Mouse (Mus musculus) intestine, embryonic 16.5 days (tissue): ENCODE results near the gene Crtac1. TPM values are rescaled to one million over a fixed set of nuclear protein-coding genes. Genes with fewer than 3 reads are reported as not detected.

ENCODE experiments used
- ATAC-seq: fragments of 200-750 bp; cut with Nextera tagmentation; 2 replicates; pipeline ENCODE4 v1.8.0; 2017; ENCODE audit warnings: moderate TSS enrichment, moderate library complexity
- H3K27ac ChIP-seq: fragments of 300-500 bp; sonication (generic); 2 replicates; pipeline ENCODE4 v1.5.1; 2014; ENCODE audit warnings: mild to moderate bottlenecking, low read length
- H3K27me3 ChIP-seq: fragments of 300-500 bp; sonication (generic); replicated peaks from 2 replicates; pipeline ENCODE4 v1.6.1; 2014; ENCODE audit warnings: low read length, control low read depth, mixed read lengths; ENCODE audit not compliant: control insufficient read depth, insufficient read depth
- H3K36me3 ChIP-seq: fragments of 300-500 bp; sonication (generic); 2 replicates; pipeline ENCODE4 v1.6.1; 2014; ENCODE audit warnings: low read length, control low read depth; ENCODE audit not compliant: control insufficient read depth, insufficient read depth
- H3K4me1 ChIP-seq: fragments of 300-500 bp; sonication (generic); 2 replicates; pipeline ENCODE4 v1.6.1; 2014; ENCODE audit warnings: low read length, control low read depth, mixed read lengths; ENCODE audit not compliant: control insufficient read depth, insufficient read depth
- H3K4me2 ChIP-seq: fragments of 300-500 bp; sonication (generic); 2 replicates; pipeline ENCODE4 v1.6.1; 2014; ENCODE audit warnings: low read depth, low read length, control low read depth
- H3K4me3 ChIP-seq: fragments of 300-500 bp; sonication (generic); 2 replicates; pipeline ENCODE4 v1.5.1; 2014; ENCODE audit warnings: mild to moderate bottlenecking, low read length
- H3K9ac ChIP-seq: fragments of 300-500 bp; sonication (generic); 2 replicates; pipeline ENCODE4 v1.6.1; 2014; ENCODE audit warnings: low read depth, low read length
- H3K9me3 ChIP-seq: fragments of 300-500 bp; sonication (generic); 2 replicates; pipeline ENCODE4 v1.6.1; 2016; ENCODE audit warnings: low read length, control low read depth; ENCODE audit not compliant: control insufficient read depth
- WGBS: fragments of 180-500 bp; shearing (Covaris S2); extraction: QIAGEN DNeasy Blood & Tissue Kit; methylation state at CpG from one replicate; pipeline ENCODE4 v1.1.7; 2014; 5-methylcytosine and 5-hydroxymethylcytosine counted together
- polyA plus RNA-seq: library from polyadenylated mRNA; unstranded; fragments of >200 nt; fragmentation: Nextera tagmentation; extraction: Ambion mirVana; gene quantifications from 2 replicates; pipeline ENCODE4 v1.2.1, GENCODE M21; 2015

The Crtac1 gene
- polyA plus RNA-seq, 1 experiment from 2014 or later = 5.6 TPM

GRCm38 (mm10) chr19:42377206-42377605 is 54.4 kb downstream of the Crtac1 start:
- Histone ChIP-seq H3K27ac (no peak overlapping the region), H3K4me2 (no peak overlapping the region), H3K27me3 (peaks cover 20% of the 10 kb centered on the region; the same call in 1 of the 2 replicates), H3K9ac (no peak overlapping the region), H3K9me3 (no peaks in the 10 kb centered on the region), H3K4me1 (no peaks in the 10 kb centered on the region; the same call in 1 of the 2 replicates), H3K36me3 (no peaks in the 10 kb centered on the region), H3K4me3 (no peak overlapping the region)
- 58% methylated on average over 3 of the region's 3 CpGs for WGBS
- no peak for ATAC-seq

- Histone ChIP-seq H3K4me1 (no peaks in the 10 kb centered on the region), H3K9me3 (no peaks in the 10 kb centered on the region), H3K4me2 (no peak overlapping the region), H3K27ac (no peak overlapping the region), H3K27me3 (no peaks in the 10 kb centered on the region), H3K36me3 (no peaks in the 10 kb centered on the region), H3K9ac (no peak overlapping the region), H3K4me3 (no peak overlapping the region)
- no peak for ATAC-seq
- 71% methylated on average over 4 of the region's 4 CpGs for WGBS
These were observed 68.0 kb downstream of the Crtac1 start for GRCm38 (mm10) chr19:42363551-42363950.

- Histone ChIP-seq H3K27ac (no peak overlapping the region), H3K4me1 (no peaks in the 10 kb centered on the region), H3K27me3 (no peaks in the 10 kb centered on the region), H3K4me3 (no peak overlapping the region), H3K4me2 (no peak overlapping the region), H3K36me3 (no peaks in the 10 kb centered on the region), H3K9ac (no peak overlapping the region), H3K9me3 (no peaks in the 10 kb centered on the region)
- ATAC-seq = no peak
- WGBS = 59% methylated on average over 7 of the region's 7 CpGs
These were observed 73.2 kb downstream of the Crtac1 start for GRCm38 (mm10) chr19:42358406-42358805.

DNA sequence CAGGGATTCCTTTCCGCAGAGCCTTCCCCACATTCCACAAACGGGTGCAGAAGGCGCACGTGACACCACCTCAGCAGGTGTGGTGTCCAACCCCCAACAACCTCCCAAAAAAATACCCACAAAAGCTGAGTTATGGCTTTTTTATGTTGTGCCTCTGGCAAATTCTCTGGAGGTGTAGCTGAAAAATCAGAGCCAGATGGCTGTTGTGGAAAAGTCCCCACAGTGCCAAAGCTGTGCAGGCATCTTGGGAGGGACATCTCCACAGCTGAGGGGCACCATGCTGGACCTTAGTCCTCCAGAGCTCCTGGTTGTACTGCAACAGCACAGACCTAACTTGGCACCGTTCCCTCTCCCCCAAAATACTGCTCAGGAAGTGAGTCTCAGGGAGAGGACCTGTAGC is 74.7 kb downstream of the Crtac1 start:
- no peak overlapping the region for H3K4me3 ChIP-seq
- H3K27me3 ChIP-seq = no peaks in the 10 kb centered on the region
- no peak overlapping the region for H3K27ac ChIP-seq
- no peak overlapping the region for H3K9ac ChIP-seq
- H3K4me1 ChIP-seq = no peaks in the 10 kb centered on the region
- H3K4me2 ChIP-seq = no peak overlapping the region
- 62% methylated on average over 5 of the region's 5 CpGs for WGBS
- H3K36me3 ChIP-seq = no peaks in the 10 kb centered on the region
- no peak for ATAC-seq
- no peaks in the 10 kb centered on the region for H3K9me3 ChIP-seq

DNA sequence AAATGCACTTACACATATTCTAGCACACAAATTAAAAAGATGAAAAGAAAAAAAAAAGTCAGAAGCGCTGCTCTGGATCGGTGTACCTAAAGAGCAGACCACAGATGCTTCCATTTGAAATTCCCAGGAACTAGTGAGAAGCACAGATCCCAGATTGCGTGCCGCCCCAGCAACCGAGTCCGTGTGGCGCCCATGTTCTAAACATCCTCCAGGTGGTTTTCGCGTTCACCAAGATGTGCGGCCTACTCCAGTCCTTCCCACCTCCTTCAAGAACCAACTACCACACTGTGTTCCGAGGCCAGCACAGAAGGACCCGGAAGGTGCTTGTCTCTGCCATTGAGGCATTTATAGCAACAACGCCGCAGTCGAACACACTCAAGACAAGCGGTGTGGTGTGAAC is 76.1 kb downstream of the Crtac1 start:
- WGBS = 89% methylated on average over 16 of the region's 16 CpGs

DNA sequence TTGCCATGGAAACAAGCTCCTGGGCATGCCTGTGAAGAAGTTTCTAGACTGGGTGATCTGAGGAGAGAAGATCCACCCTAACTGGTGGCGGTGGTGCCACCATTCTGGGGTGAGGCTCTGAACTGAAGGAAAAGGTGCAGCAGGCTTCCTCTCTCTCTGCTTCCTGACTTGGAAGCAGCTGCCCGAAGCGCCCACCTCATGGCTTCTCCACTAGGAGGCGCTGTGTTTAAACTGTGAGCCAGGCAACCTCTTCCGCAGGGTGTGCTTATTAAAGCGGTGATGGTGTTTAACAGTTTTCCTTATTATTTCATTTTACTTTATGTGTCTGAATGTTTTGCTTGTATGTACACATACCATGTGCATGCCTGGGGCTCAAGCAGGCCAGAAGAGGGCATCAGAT is 90.4 kb downstream of the Crtac1 start:
- WGBS = 47% methylated on average over 6 of the region's 6 CpGs
- Histone ChIP-seq H3K4me3 (no peak overlapping the region), H3K4me2 (no peak overlapping the region), H3K9me3 (no peaks in the 10 kb centered on the region), H3K9ac (no peak overlapping the region), H3K27me3 (no peaks in the 10 kb centered on the region), H3K36me3 (no peaks in the 10 kb centered on the region), H3K4me1 (no peaks in the 10 kb centered on the region), H3K27ac (no peak overlapping the region)
- ATAC-seq = no peak

More for the DNA sequence above, 76.1 kb downstream of the Crtac1 start:
- H3K9me3 ChIP-seq = no peaks in the 10 kb centered on the region
- H3K4me1 ChIP-seq = no peaks in the 10 kb centered on the region
- H3K27ac ChIP-seq = no peak overlapping the region
- no peak overlapping the region for H3K4me2 ChIP-seq
- H3K9ac ChIP-seq = no peak overlapping the region
- H3K27me3 ChIP-seq = no peaks in the 10 kb centered on the region
- no peak overlapping the region for H3K4me3 ChIP-seq
- no peak for ATAC-seq
- H3K36me3 ChIP-seq = no peaks in the 10 kb centered on the region

GRCm38 (mm10) chr19:42332081-42332736 is 99.4 kb downstream of the Crtac1 start:
- Histone ChIP-seq H3K4me2 (no peak overlapping the region), H3K4me1 (no peaks in the 10 kb centered on the region), H3K4me3 (no peak overlapping the region), H3K9me3 (no peaks in the 10 kb centered on the region), H3K9ac (no peak overlapping the region), H3K27ac (no peak overlapping the region), H3K27me3 (no peaks in the 10 kb centered on the region), H3K36me3 (no peaks in the 10 kb centered on the region)
- ATAC-seq = no peak
- WGBS = 46% methylated on average over 9 of the region's 9 CpGs

DNA sequence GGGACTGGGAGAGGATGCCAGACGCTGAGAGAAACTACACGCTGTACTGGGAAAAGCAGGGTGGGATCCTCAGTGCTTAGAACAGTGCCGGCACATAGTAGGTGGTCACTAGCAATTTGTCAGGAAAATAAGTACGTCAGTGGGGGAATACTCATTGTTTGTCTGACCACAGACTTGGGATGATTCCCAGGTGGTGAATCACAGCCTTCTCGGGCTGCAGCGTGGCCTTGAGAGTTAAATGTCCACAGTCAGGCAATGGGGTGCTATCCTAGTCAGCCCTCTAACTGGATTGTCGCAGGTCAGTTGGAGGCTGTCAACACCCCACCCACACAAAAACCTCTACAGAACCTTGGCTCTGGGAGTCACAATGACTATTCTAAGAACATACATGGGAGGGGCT is 100.1 kb downstream of the Crtac1 start:
- WGBS = 84% methylated on average over 7 of the region's 7 CpGs
- no peak overlapping the region for H3K9ac ChIP-seq
- no peak overlapping the region for H3K27ac ChIP-seq
- H3K36me3 ChIP-seq = no peaks in the 10 kb centered on the region
- H3K4me3 ChIP-seq = no peak overlapping the region
- H3K9me3 ChIP-seq = no peaks in the 10 kb centered on the region
- H3K27me3 ChIP-seq = no peaks in the 10 kb centered on the region
- H3K4me2 ChIP-seq = no peak overlapping the region
- H3K4me1 ChIP-seq = no peaks in the 10 kb centered on the region
- ATAC-seq = no peak

DNA sequence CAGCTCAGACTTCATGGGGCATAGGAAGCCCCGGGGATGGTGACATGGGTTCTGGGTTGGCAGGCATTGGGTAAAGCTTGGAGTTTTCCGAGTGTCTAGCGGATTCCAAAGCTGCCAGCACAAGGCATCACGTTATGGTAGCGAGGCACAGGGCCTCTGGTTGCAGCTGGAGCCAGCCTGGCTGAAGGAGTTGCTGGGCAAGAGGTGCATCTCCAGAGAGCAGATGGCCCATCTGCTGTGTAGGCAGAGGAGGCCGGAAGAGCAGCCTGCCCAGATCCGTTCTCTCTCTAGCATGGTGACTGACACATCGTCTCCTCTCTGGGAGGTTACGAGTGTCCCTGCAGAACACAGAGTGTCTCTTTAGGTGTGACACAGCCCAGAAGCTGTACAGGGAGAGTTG is 103.4 kb downstream of the Crtac1 start:
- no peak for ATAC-seq
- no peak overlapping the region for H3K4me2 ChIP-seq
- H3K27ac ChIP-seq = no peak overlapping the region
- H3K36me3 ChIP-seq = no peaks in the 10 kb centered on the region
- H3K27me3 ChIP-seq = no peaks in the 10 kb centered on the region
- 79% methylated on average over 9 of the region's 9 CpGs for WGBS
- H3K4me1 ChIP-seq = no peaks in the 10 kb centered on the region
- H3K9ac ChIP-seq = no peak overlapping the region
- no peaks in the 10 kb centered on the region for H3K9me3 ChIP-seq
- no peak overlapping the region for H3K4me3 ChIP-seq

DNA sequence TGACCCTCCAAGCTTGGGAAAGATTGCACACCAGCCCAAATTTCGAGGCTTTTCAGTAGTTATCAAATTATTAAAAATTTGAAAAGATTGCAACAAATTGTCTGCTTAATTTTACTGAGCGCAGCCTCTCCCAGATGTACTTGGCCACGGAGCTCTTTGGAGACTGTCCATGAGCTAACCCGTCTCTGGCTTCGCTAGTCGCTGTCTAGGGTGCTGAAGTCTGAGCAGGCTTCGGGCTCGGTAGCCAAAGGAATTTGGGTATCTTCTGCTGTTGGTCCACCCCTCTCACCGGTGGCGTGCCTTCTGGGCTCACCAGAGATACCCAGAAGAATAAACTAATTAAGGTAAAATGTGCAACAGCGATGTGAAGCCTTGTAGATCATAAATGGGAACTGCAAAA is 105.7 kb downstream of the Crtac1 start:
- H3K4me2 ChIP-seq = no peak overlapping the region
- H3K4me1 ChIP-seq = no peaks in the 10 kb centered on the region
- H3K4me3 ChIP-seq = no peak overlapping the region
- no peaks in the 10 kb centered on the region for H3K36me3 ChIP-seq
- H3K9me3 ChIP-seq = no peaks in the 10 kb centered on the region
- WGBS = 7% methylated on average over 11 of the region's 11 CpGs
- H3K27me3 ChIP-seq = no peaks in the 10 kb centered on the region
- ATAC-seq = no peak
- H3K27ac ChIP-seq = no peak overlapping the region
- no peak overlapping the region for H3K9ac ChIP-seq
